In the genomic region with DNA sequence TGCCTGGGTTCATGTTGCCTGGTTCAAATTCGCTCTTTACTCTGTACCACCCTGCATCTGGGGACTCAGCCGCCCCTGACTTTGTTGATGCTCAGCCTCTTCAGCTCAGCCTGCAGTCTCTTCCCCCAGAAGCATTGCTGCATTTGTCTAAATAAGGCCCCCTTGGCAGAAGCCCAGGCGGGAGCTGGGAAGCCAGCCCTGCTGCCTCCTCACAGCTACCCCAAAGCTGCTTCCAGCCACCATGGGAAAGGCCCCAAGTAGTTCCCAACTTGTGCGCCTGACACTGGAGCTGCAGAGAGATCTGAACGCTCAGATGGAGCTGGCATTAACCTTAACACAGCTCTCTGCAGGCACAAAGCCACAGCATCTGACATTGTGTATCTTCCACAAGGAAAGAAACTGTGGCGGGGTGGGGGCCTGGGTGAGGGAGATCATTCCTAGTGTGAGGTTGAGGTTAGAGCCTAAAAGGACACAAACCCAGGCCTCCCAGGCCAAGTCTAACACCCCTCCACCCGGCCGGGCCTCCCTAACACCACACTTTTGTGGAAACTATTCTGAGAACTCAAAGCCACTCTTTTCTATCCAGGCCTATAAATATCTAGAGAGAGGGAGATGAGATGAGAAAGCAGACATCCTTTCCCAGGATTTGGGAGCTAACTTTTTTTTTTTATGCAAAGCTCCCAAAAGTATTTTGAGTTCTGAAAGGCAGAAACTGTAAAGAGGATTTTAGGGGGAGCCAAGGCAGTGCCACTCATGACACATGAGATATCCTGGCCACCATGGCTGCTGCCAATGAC, we compare ENCODE assay signal across 8 mouse cellular contexts. TPM values are rescaled to one million over a fixed set of nuclear protein-coding genes. Genes with fewer than 3 reads are reported as not detected.
DNase-seq lines count a peak whose midpoint lies in the region; ATAC-seq and TF ChIP-seq lines count a peak whose summit lies in the region.

No protein-coding gene starts in this region.

- no peak for ATAC-seq in embryonic facial prominence, embryonic 13.5 days (ENCODE audit: insufficient number of reproducible peaks, insufficient read depth, low FRiP score, low TSS enrichment, low read depth)
- ATAC-seq in stomach, embryonic 16.5 days (ENCODE audit: insufficient read depth, low FRiP score) = peak; percentile 63

- TF ChIP-seq CTCF in cortical plate, adult 2 months (IDR thresholded peaks at IDR 0.05; ENCODE audit: extremely low read depth, insufficient read depth, low read length) = no peak

- intact Hi-C loops in heart, postnatal 10 days (cut with DNase I) = no loop called here
- intact Hi-C loops in left cerebral cortex, postnatal 25 days (cut with DNase I) = loop anchor here (2.0 kb wide), 1 partner anchor 58 kb away; the partner anchor contains the start of gene Galnt18

- H3K9me3 ChIP-seq in embryonic facial prominence, embryonic 13.5 days = no peaks in the 10 kb centered on the region
- no peaks in the 10 kb centered on the region for H3K9me3 ChIP-seq in embryonic facial prominence, embryonic 10.5 days
- H3K9me3 ChIP-seq in stomach, embryonic 16.5 days (replicated peaks; ENCODE audit: control insufficient read depth, low read length) = no peaks in the 10 kb centered on the region

- no peak overlapping the region for H3K4me2 ChIP-seq in embryonic facial prominence, embryonic 13.5 days
- H3K4me2 ChIP-seq in stomach, embryonic 16.5 days (ENCODE audit: low read depth, low read length) = no peak overlapping the region

- H3K9ac ChIP-seq in embryonic facial prominence, embryonic 13.5 days = no peak overlapping the region
- H3K9ac ChIP-seq in stomach, embryonic 16.5 days (ENCODE audit: low read length) = peak overlapping the region; percentile 17; the same call in 1 of the 2 replicates

- no peaks in the 10 kb centered on the region for H3K36me3 ChIP-seq in embryonic facial prominence, embryonic 13.5 days
- H3K36me3 ChIP-seq in embryonic facial prominence, embryonic 10.5 days (replicated peaks) = no peaks in the 10 kb centered on the region
- no peaks in the 10 kb centered on the region for H3K36me3 ChIP-seq in stomach, embryonic 16.5 days (ENCODE audit: control insufficient read depth, insufficient read depth, low read length)

- TF ChIP-seq POLR2A in cortical plate, adult 2 months (IDR thresholded peaks at IDR 0.05; ENCODE audit: extremely low read depth, insufficient read depth, low read length) = no peak

- 54% methylated on average over 8 of the region's 8 CpGs for WGBS in embryonic facial prominence, embryonic 13.5 days
- 79% methylated on average over 8 of the region's 8 CpGs for WGBS in embryonic facial prominence, embryonic 10.5 days
- whole genome bisulfite sequencing in stomach, embryonic 16.5 days = 55% methylated on average over 8 of the region's 8 CpGs

- peak overlapping the region; percentile 77 for H3K27ac ChIP-seq in embryonic facial prominence, embryonic 13.5 days
- no peak overlapping the region; the same call in 1 of the 2 replicates for H3K27ac ChIP-seq in embryonic facial prominence, embryonic 10.5 days (replicated peaks)
- H3K27ac ChIP-seq in cortical plate, adult 2 months (ENCODE audit: insufficient read depth, low read length) = peak overlapping the region; percentile 93
- H3K27ac ChIP-seq in stomach, embryonic 16.5 days (ENCODE audit: low read length) = peak overlapping the region; percentile 83

- peaks cover 32% of the 10 kb centered on the region for H3K4me1 ChIP-seq in embryonic facial prominence, embryonic 13.5 days
- peaks cover 11% of the 10 kb centered on the region; the same call in 1 of the 2 replicates for H3K4me1 ChIP-seq in embryonic facial prominence, embryonic 10.5 days
- peaks cover 20% of the 10 kb centered on the region for H3K4me1 ChIP-seq in cortical plate, adult 2 months (ENCODE audit: control insufficient read depth, insufficient read depth, low read length)
- H3K4me1 ChIP-seq in stomach, embryonic 16.5 days (ENCODE audit: control insufficient read depth, insufficient read depth, low read length) = peaks cover 38% of the 10 kb centered on the region

- H3K27me3 ChIP-seq in embryonic facial prominence, embryonic 13.5 days = no peaks in the 10 kb centered on the region
- H3K27me3 ChIP-seq in embryonic facial prominence, embryonic 10.5 days (replicated peaks; ENCODE audit: low read depth, poor library complexity, severe bottlenecking) = no peaks in the 10 kb centered on the region
- H3K27me3 ChIP-seq in stomach, embryonic 16.5 days (ENCODE audit: control insufficient read depth, insufficient read depth, low read length) = no peaks in the 10 kb centered on the region

- no peak for DNase-seq in embryonic facial prominence, embryonic 10.5 days (ENCODE audit: low spot score)
- DNase-seq in heart, postnatal 10 days = peak; percentile 64 to 65
- DNase-seq in left cerebral cortex, postnatal 25 days (ENCODE audit: low spot score in 2 of 2) = peak; percentile 50 to 91
- no peak for DNase-seq in T-cell, adult 2 months (ENCODE audit: low spot score)
- DNase-seq in adrenal gland, adult 18-20 months (ENCODE audit: low spot score in 2 of 2) = no peak

- H3K4me3 ChIP-seq in embryonic facial prominence, embryonic 13.5 days = no peak overlapping the region
- no peak overlapping the region for H3K4me3 ChIP-seq in embryonic facial prominence, embryonic 10.5 days
- no peak overlapping the region for H3K4me3 ChIP-seq in cortical plate, adult 2 months (ENCODE audit: insufficient read depth, low read length)
- H3K4me3 ChIP-seq in stomach, embryonic 16.5 days (replicated peaks; ENCODE audit: low read length) = no peak overlapping the region

RNA-seq across cellular contexts. Expression of gene Galnt18, which starts 59.1 kb away (rescaled TPM):
- 20.2 and 21.7 TPM in 2 replicates for polyA plus RNA-seq in embryonic facial prominence, embryonic 13.5 days (2015; fragmentation: Nextera tagmentation; extraction: Ambion mirVana)
- polyA plus RNA-seq in embryonic facial prominence, embryonic 10.5 days (2016; fragmentation: Nextera tagmentation; extraction: Ambion mirVana) = 8.8 and 9.9 TPM in 2 replicates
- 27.9 and 31.7 TPM in 2 replicates for polyA plus RNA-seq in cortical plate, adult 2 months (2012; rRNA removed)
- 10 to 100 TPM; 20.9 to 23.0 TPM for total RNA-seq in heart, postnatal 10 days (2021)
- total RNA-seq in left cerebral cortex, postnatal 25 days (2021) = 10 to 100 TPM; 46.1 to 47.9 TPM
- polyA plus RNA-seq in stomach, embryonic 16.5 days (2015; fragmentation: Nextera tagmentation; extraction: Ambion mirVana) = 35.3 and 35.6 TPM in 2 replicates
- total RNA-seq in adrenal gland, adult 18-20 months (2021) = 10 to 100 TPM; 13.2 to 16.8 TPM

Comparison
In these comparisons a context has a peak if more than half of its experiments do, and no peak if none do; other contexts are left out.
1. DNase-seq: peak in heart, postnatal 10 days (2 of 2) and left cerebral cortex, postnatal 25 days (2 of 2); none in embryonic facial prominence, embryonic 10.5 days (single experiment), T-cell, adult 2 months (single experiment) and adrenal gland, adult 18-20 months (0 of 2).